Mouse (Mus musculus) testis, adult 2 months (tissue): ENCODE measurements around the gene Fcgr1.

ENCODE experiments used
- CTCF ChIP-seq: fragments of 200-500 bp; IDR thresholded peaks from 2 replicates; pipeline ENCODE4 v1.5.1; 2012; ENCODE audit warnings: low read depth, mild to moderate bottlenecking, inconsistent platforms, low read length, moderate library complexity; ENCODE audit not compliant: control insufficient read depth, insufficient read depth, insufficient replicate concordance
- POLR2A ChIP-seq: fragments of 200-500 bp; IDR thresholded peaks from 2 replicates; pipeline ENCODE4 v1.6.1; 2012; ENCODE audit warnings: low read depth, mild to moderate bottlenecking, inconsistent platforms, low read length, moderate library complexity; ENCODE audit not compliant: control insufficient read depth

DNA sequence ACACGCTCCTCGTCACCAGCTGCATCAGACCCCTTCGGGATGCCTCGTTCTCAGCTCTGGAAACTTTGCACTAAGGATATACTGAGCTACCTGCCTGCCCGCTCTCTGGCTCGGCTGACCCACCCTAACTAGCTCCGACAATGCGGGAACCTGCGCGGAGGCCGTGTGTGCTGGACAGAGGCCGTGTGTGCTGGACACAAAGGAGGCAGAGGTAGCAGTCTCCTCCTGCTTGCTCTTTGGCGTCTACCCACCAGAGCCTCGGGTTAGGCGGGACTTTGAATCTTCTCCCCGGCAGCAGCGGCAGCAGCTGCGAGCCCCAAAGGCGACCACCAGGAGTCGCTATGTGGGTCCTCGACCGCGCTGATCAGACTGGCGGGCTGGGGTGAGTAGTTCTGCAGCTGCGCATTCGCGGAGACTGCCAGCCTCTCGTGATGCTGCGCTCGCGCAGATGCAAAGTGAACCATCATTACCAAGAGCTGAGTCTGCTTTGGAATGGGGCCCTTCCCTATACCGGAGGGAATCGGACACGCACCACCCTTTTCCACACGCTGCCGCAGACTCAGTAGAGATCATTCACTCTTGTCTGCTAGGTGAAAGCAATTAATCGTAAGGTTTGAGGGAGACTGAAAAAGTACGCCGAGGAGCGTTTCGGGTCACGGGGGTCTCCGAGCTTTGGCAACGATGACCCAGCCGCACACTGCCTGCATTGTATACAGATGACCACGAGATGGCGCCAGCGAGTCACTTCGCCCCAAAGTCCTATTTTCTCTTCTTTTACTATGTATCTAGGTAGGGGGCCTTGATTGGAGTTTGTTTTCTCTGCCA lies 15.8 kb downstream of the Fcgr1 start:
- peak; percentile 89 for TF ChIP-seq CTCF
- no peak for TF ChIP-seq POLR2A
